Mouse (Mus musculus): Measurements from ENCODE around the gene Adam4. TPM values are rescaled to one million over a fixed set of nuclear protein-coding genes. Genes with fewer than 3 reads are reported as not detected.
"Not testable (repeated sequence)": the region's sequence is repeated elsewhere in the genome, so short reads cannot be mapped to it uniquely, and the experiment has no call there.

The Adam4 gene
- total RNA-seq (2021) = 1 to 10 TPM in 1 of 2 experiments, under 1 TPM in 1; 0.96 to 2.5 TPM
- long read RNA-seq, experiment 1 = 0 reads
- long read RNA-seq, experiment 2 = 0 reads

- DNase-seq = no peak
Observed at GRCm38 (mm10) chr12:81421846-81422245, at the start of gene Adam4. Gene Adam4, minus strand, starts transcription at chr12:81421946.

GRCm38 (mm10) chr12:81459051-81459450 lies 37.3 kb upstream of the Adam4 start:
- DNase-seq = not testable (repeated sequence)

GRCm38 (mm10) chr12:81438985-81439384 lies 17.2 kb upstream of the Adam4 start:
- DNase-seq = not testable (repeated sequence)

GRCm38 (mm10) chr12:81434778-81435177 lies 13.0 kb upstream of the Adam4 start:
- peak; percentile 50 for DNase-seq

GRCm38 (mm10) chr12:81413211-81413610 lies 8.5 kb downstream of the Adam4 start:
- no peak for DNase-seq

GRCm38 (mm10) chr12:81408966-81409365 lies 12.8 kb downstream of the Adam4 start:
- DNase-seq = no peak

GRCm38 (mm10) chr12:81402187-81402586 lies 19.6 kb downstream of the Adam4 start:
- peak; percentile 80 for DNase-seq

GRCm38 (mm10) chr12:81379364-81379763 lies 42.4 kb downstream of the Adam4 start, which contains the start of gene Gm4787:
Gene Gm4787, minus strand, starts transcription at chr12:81379464.
- DNase-seq = not testable (repeated sequence)

Other genes with a start within 250 kb of the Adam4 start
- 1 to 10 TPM; 1.9 to 2.3 TPM for gene Slc8a3, start 88.8 kb downstream of the Adam4 start, total RNA-seq (2021)
- gene Gm4787, start 42.5 kb downstream of the Adam4 start, total RNA-seq (2021) = 1 to 10 TPM in 1 of 2 experiments, under 1 TPM in 1; 0.66 to 2.6 TPM
- 100 to 1,000 TPM; 101 to 111 TPM for gene Cox16, start 63.2 kb upstream of the Adam4 start, total RNA-seq (2021)
- 10 to 100 TPM; 33.6 to 36.8 TPM for gene Gm20498, start 111.0 kb upstream of the Adam4 start, total RNA-seq (2021)
- 10 to 100 TPM; 32.7 to 33.4 TPM for gene Synj2bp, start 111.0 kb upstream of the Adam4 start, total RNA-seq (2021)
- not detected for gene Adam21, start 146.5 kb upstream of the Adam4 start, total RNA-seq (2021)
- 10 to 100 TPM; 25.0 to 25.9 TPM for gene Med6, start 173.1 kb upstream of the Adam4 start, total RNA-seq (2021)
- gene Ttc9, start 209.3 kb upstream of the Adam4 start, total RNA-seq (2021) = 1 to 10 TPM; 3.6 to 6.8 TPM